Mouse (Mus musculus): ENCODE measurements around the gene Ttll13. TPM values are rescaled to one million over a fixed set of nuclear protein-coding genes. Genes with fewer than 3 reads are reported as not detected.

The Ttll13 gene
- polyA plus RNA-seq, 1 experiment: 0.42 TPM

DNA sequence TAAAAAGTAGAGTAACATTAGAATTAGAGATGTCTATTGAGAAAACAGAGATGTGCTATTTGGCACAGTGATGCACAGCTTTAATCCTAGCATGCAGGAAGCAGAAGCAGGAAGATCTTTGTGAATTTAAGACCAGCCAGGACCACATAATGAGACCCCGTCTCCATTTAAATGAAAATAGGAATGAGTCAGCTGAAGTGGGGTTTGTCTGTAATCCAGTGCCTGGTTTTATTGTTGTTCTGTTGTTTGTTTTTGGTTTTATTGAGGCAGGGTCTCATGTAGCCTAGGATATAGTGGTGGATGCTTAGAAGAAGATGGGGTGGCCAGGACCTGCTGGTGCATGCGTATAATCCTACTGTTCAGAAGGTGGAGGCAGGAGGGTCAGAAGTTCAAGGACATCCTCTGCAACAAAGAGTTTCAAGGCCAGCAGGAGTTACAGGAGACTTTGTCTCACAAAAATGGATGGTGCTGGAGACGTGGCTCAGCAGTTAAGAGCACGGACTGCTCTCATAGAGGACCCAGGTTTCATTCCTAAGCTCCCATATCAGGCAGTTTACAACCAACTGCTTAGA, 24.9 kb upstream of the Ttll13 start:
- Histone ChIP-seq H3K4me1 (ENCODE audit: control insufficient read depth) (peaks cover 12% of the 10 kb centered on the region), H3K4me3 (replicated peaks) (no peak overlapping the region), H3K27me3 (ENCODE audit: control insufficient read depth) (no peaks in the 10 kb centered on the region; the same call in 1 of the 2 replicates), H3K9me3 (ENCODE audit: control insufficient read depth, low read length) (no peaks in the 10 kb centered on the region), H3K36me3 (ENCODE audit: control insufficient read depth) (peaks cover 99% of the 10 kb centered on the region)
- TF ChIP-seq TAL1 (IDR thresholded peaks at IDR 0.05; ENCODE audit: low read length) (no peak), GATA1 (IDR thresholded peaks at IDR 0.05; ENCODE audit: low read length) (no peak)

DNA sequence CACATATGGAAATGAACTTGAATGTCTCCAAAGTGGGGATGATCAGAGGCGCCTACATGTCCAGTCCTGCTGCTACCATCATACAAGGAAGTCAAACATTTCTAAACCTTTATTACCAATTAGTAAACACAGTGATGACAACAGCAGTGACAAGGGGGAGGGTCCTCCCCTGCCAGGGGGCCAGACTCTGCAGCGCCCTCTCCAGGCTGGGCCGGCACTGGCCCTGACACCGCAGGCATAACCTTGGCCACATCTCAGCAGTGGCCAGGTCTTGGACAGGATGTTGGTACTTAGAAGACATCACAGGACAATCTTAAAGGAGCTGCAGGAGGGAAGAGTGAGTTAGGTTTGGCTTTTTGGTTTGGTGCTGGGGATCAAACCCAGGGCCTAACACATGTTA, 19.1 kb upstream of the Ttll13 start:
- H3K4me1 ChIP-seq (ENCODE audit: control insufficient read depth): peaks cover 49% of the 10 kb centered on the region
- H3K36me3 ChIP-seq (ENCODE audit: control insufficient read depth): peaks cover 89% of the 10 kb centered on the region

DNA sequence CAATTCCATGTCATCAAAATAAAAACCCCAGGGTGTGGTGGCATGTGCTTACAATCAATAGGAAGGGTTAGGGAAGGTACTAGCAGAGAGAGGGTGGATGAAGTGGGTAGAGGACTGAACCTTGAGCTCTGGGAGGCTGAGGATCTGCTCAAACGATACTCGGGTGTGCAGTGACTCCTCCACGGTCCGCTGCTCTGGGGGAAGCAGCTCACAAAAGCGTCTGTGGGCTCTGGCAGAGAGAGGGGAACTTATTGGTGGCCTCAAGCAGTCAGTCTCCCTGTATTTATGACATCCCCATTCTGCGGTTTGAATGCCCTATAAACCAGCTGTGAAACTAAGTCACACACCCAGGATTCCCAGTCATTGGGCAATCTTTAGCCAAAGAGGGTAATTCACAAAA, 16.0 kb upstream of the Ttll13 start:
- H3K4me1 ChIP-seq (ENCODE audit: control insufficient read depth): peaks cover 70% of the 10 kb centered on the region
- no peaks in the 10 kb centered on the region for H3K9me3 ChIP-seq (ENCODE audit: control insufficient read depth, low read length)
- peaks cover 61% of the 10 kb centered on the region for H3K36me3 ChIP-seq (ENCODE audit: control insufficient read depth)
- no peaks in the 10 kb centered on the region for H3K27me3 ChIP-seq (ENCODE audit: control insufficient read depth)
- peak overlapping the region; percentile 3 for H3K4me3 ChIP-seq (replicated peaks)
- TF ChIP-seq GATA1 (IDR thresholded peaks at IDR 0.05; ENCODE audit: low read length) (no peak), TAL1 (IDR thresholded peaks at IDR 0.05; ENCODE audit: low read length) (no peak)

More for the DNA sequence above, 19.1 kb upstream of the Ttll13 start:
- H3K4me3 ChIP-seq (replicated peaks): no peak overlapping the region
- no peak for TF ChIP-seq TAL1 (IDR thresholded peaks at IDR 0.05; ENCODE audit: low read length)
- no peak for TF ChIP-seq GATA1 (IDR thresholded peaks at IDR 0.05; ENCODE audit: low read length)
- no peaks in the 10 kb centered on the region for H3K9me3 ChIP-seq (ENCODE audit: control insufficient read depth, low read length)
- H3K27me3 ChIP-seq (ENCODE audit: control insufficient read depth): no peaks in the 10 kb centered on the region

DNA sequence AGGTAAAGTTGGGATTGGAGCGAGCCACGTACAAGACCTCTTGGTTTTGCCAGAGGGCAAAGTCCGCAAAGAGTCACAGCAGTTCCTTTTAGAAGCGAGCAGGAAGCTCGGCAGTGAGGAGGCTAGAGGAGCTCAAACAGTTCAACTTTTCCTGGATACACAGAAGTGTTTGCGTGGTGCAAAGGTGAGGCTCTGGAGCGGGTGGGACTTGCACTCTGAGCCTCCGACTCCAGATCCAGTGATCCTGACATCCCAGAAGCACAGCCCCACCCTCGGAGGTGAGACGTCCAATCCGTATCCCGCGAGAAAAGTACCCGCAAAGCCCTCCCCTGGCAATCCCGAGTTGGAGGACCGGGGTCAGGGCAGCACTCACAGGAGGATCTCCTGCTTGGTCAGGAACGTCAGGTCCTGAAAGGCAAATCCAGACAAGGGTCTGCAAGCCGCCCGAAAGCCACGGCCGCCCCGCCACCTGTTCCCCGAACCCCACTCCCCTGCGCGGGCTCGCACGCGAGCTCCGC, 14.1 kb upstream of the Ttll13 start:
- Histone ChIP-seq H3K4me1 (ENCODE audit: control insufficient read depth) (peaks cover 75% of the 10 kb centered on the region), H3K27me3 (ENCODE audit: control insufficient read depth) (no peaks in the 10 kb centered on the region), H3K4me3 (replicated peaks) (peak overlapping the region; percentile 86), H3K9me3 (ENCODE audit: control insufficient read depth, low read length) (no peaks in the 10 kb centered on the region), H3K36me3 (ENCODE audit: control insufficient read depth) (peaks cover 49% of the 10 kb centered on the region)
- TF ChIP-seq GATA1 (IDR thresholded peaks at IDR 0.05; ENCODE audit: low read length): no peak
- TF ChIP-seq TAL1 (IDR thresholded peaks at IDR 0.05; ENCODE audit: low read length): no peak

DNA sequence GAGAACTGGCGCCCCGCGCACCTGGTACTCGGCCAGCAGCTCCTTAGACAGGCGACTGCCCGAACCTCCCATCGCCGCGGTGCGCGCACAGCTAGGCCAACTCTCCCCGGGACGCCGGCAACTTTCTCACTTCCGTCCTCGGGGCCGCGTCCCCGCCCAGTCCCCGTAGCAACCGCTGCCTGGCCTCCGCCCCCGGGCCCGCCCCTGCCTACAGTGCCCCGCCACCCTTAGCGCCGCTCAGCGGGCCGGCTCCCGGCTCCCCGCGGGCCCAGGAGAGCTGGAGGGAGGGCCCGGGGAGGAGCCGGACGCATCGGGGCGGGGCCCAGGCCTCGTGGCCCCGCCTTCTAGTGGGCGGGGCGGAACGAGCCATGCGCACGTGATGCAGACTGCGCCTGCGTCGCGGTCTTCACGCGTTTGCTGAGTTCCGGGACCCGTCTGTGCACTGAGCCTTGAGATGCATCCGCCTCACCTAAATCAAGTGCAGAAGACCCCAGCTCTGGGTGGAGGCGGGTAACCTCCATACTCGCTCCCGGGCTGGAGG, 13.6 kb upstream of the Ttll13 start, which contains the start of the genes Cib1 and Gdpgp1:
Cib1 (minus strand) TSS at position 325 of the 541 bp plus-strand sequence.
Gdpgp1 (plus strand) TSS at position 377 of the 541 bp plus-strand sequence.
- Histone ChIP-seq H3K4me3 (replicated peaks) (peak within 1 kb of the TSS; percentile 86), H3K9me3 (ENCODE audit: control insufficient read depth, low read length) (no peaks in the 10 kb centered on the region), H3K36me3 (ENCODE audit: control insufficient read depth) (peaks cover 44% of the 10 kb centered on the region), H3K4me1 (ENCODE audit: control insufficient read depth) (peaks cover 71% of the 10 kb centered on the region), H3K27me3 (ENCODE audit: control insufficient read depth) (no peaks in the 10 kb centered on the region)
- no peak for TF ChIP-seq GATA1 (IDR thresholded peaks at IDR 0.05; ENCODE audit: low read length)
- TF ChIP-seq TAL1 (IDR thresholded peaks at IDR 0.05; ENCODE audit: low read length): no peak

DNA sequence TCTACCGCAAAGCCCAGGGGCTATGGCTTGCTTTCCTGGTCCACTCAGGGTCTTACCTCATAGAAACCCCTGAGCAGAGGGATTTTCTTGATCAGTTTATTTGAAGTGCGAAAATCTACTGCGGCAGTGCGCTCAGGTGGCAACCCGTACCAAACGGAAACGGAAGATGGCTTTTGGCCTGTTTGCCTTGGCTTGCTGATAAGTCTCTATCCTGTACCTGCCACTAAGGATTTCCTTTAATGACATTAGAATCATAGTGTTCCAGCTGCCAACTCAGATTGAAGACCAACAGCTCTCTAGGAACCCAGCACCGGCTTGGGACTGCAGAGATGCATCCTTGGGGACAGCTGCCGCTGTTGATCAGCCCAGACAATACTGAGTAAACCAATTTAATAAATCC, 12.4 kb upstream of the Ttll13 start:
- peaks cover 61% of the 10 kb centered on the region for H3K4me1 ChIP-seq (ENCODE audit: control insufficient read depth)
- H3K27me3 ChIP-seq (ENCODE audit: control insufficient read depth): no peaks in the 10 kb centered on the region
- peak overlapping the region; percentile 86 for H3K4me3 ChIP-seq (replicated peaks)
- peaks cover 39% of the 10 kb centered on the region for H3K36me3 ChIP-seq (ENCODE audit: control insufficient read depth)
- H3K9me3 ChIP-seq (ENCODE audit: control insufficient read depth, low read length): no peaks in the 10 kb centered on the region; the same call in 1 of the 2 replicates
- no peak for TF ChIP-seq GATA1 (IDR thresholded peaks at IDR 0.05; ENCODE audit: low read length)
- no peak for TF ChIP-seq TAL1 (IDR thresholded peaks at IDR 0.05; ENCODE audit: low read length)

DNA sequence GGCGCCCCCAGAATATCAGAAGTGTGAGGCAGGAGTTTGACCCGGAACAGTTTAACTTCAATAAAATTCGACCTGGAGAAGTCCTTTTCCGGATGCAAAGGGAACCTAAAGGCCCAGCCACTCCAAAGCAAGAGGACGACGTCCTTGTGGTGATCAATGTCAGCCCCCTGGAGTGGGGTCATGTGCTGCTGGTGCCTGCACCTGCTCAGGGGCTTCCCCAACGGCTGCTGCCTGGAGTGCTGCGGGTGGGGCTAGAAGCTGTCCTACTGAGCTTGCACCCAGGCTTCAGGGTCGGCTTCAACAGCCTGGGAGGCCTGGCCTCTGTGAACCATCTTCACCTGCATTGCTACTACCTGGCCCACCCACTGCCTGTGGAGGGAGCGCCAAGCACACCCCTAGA, 7.6 kb upstream of the Ttll13 start:
- H3K9me3 ChIP-seq (ENCODE audit: control insufficient read depth, low read length): no peaks in the 10 kb centered on the region; the same call in 1 of the 2 replicates
- H3K4me1 ChIP-seq (ENCODE audit: control insufficient read depth): peaks cover 21% of the 10 kb centered on the region
- H3K27me3 ChIP-seq (ENCODE audit: control insufficient read depth): no peaks in the 10 kb centered on the region
- no peak for TF ChIP-seq GATA1 (IDR thresholded peaks at IDR 0.05; ENCODE audit: low read length)
- TF ChIP-seq TAL1 (IDR thresholded peaks at IDR 0.05; ENCODE audit: low read length): no peak
- H3K4me3 ChIP-seq (replicated peaks): no peak overlapping the region
- peaks cover 40% of the 10 kb centered on the region for H3K36me3 ChIP-seq (ENCODE audit: control insufficient read depth)

DNA sequence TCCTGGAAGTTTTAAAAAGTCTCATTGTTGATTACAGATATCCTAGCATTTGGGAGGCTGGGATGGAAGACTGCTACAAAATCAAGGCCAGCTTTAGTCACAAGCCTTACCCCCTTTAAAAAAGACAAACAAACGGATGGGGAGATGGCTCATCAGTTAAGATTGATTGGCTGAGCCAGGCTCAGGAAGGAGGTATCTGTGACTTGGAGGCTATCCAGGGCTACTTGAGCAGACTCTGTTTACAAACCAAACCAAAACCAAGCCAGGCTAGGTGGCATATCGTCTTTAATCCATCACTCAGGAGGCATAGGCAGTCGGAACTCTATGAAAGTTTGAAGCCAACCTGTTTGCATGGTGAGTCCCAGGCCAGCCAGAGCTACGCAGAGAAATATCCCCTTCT, 4.5 kb upstream of the Ttll13 start:
- Histone ChIP-seq H3K4me1 (ENCODE audit: control insufficient read depth) (peaks cover 8% of the 10 kb centered on the region), H3K36me3 (ENCODE audit: control insufficient read depth) (peaks cover 33% of the 10 kb centered on the region), H3K27me3 (ENCODE audit: control insufficient read depth) (no peaks in the 10 kb centered on the region), H3K4me3 (replicated peaks) (no peak overlapping the region), H3K9me3 (ENCODE audit: control insufficient read depth, low read length) (peaks cover 3% of the 10 kb centered on the region)
- no peak for TF ChIP-seq GATA1 (IDR thresholded peaks at IDR 0.05; ENCODE audit: low read length)
- TF ChIP-seq TAL1 (IDR thresholded peaks at IDR 0.05; ENCODE audit: low read length): no peak

DNA sequence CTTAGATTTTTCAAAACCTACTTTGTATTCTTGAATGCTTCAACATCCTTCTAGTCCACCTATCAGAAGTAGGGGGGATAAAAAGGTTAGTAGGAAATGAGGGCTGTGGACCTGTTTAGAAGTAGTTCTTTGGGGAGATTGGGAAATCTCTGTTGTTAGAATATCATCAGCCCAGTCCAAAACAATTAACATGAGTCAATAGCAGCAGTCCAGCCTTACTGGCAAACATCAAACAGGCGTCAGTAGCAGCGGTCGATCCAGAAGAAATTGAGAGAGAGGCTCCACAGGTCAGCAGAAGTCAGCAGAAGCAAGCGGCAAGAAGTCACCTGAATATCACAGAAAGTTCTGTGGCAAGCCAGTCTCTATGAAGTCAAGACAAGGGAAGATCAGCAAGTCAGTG, 1.3 kb upstream of the Ttll13 start:
- peaks cover 3% of the 10 kb centered on the region for H3K9me3 ChIP-seq (ENCODE audit: control insufficient read depth, low read length)
- TF ChIP-seq GATA1 (IDR thresholded peaks at IDR 0.05; ENCODE audit: low read length) (no peak), TAL1 (IDR thresholded peaks at IDR 0.05; ENCODE audit: low read length) (no peak)
- H3K4me1 ChIP-seq (ENCODE audit: control insufficient read depth): peaks cover 14% of the 10 kb centered on the region
- H3K36me3 ChIP-seq (ENCODE audit: control insufficient read depth): peaks cover 15% of the 10 kb centered on the region
- H3K4me3 ChIP-seq (replicated peaks): no peak overlapping the region
- H3K27me3 ChIP-seq (ENCODE audit: control insufficient read depth): peaks cover 4% of the 10 kb centered on the region; the same call in 1 of the 2 replicates

All from erythroblast, embryonic 14.5 days (primary cell).